Mouse (Mus musculus): ENCODE measurements around the gene Crym.

The Crym gene

DNA sequence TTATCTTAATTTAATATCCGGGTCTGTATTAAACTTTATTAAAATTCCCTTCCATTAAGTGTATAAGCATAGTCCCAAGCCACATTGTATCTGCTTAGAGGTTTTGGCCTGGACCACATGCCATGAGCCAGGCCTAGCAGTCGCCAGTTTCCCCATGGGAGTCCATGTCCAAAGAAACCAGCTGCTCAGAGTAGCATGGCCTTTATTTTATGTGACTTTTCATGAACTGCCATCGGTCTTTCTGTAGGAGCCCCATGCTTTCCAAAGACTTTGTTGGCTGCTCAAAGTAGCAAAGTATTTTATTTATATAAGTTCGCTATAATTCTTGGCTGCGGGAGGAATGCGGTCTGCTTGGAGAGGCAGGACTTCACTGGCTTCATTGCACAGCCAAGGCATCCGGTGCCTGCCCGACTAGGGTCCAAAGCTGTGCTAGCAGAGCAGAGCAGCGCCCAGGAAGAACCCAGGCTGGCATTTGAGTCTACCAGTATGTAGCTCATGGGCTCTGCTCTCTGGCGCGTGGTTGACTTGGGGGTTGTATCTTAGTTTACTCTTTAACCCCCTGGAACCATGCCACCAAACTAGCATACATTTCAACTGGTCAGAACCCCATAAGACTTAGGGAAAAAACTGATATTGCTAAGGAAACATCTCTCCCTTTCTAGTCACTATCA lies 38.2 kb downstream of the Crym start:
- no peak for DNase-seq (ENCODE audit: low spot score)

DNA sequence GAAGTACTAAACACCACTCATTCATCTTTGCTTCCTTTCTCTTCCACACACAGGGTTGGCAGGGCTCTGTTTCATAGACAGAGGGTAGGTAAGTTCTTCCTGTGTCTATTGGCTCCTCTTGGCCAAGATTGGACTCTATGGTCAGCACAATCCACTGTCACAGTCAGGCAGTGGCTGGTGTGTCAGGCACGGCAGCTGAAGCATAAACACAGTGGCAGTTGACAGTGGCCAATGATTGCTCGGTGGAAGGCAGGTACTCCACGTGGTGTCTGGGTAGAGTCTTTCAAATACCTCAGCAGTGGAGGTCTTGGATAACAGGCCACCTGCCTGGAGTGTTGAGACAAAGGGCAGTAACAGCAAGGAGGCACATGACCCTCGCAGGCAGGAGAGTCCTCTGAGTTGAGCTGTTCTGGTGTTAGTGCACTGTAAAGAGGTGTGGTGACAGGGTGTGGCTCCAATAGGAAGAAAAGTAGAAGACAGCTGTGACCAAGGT lies 43.7 kb downstream of the Crym start:
- DNase-seq (ENCODE audit: low spot score) = no peak

GRCm38 (mm10) chr7:120157575-120158061 lies 44.3 kb downstream of the Crym start:
- DNase-seq (ENCODE audit: low spot score) = no peak

DNA sequence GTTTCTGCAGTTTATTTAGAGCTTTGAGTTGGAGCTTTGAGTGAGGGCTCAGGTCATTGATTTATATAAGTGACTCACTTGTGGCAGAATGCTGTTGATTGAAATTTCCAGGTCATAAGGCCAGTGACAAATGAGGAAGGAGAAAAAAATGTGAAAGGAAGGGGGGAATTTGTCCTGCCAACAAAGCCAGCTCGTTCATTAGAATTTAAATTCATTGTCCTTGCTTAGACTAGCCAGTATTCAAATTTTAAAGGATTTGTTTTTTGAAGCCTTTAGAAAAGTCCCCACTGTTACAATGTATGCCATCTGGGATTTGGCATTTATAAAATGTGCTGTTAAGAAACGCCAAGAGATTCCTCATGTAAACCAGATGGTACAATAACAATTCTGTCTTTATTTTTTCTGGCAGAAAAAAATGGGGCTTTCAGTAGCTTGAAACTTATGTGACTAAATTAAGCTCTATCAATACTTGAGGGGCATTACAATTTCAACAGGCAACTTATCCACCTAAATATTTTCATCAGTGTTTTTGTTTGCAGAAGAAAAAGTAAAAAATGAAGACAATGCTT lies 45.0 kb downstream of the Crym start:
- DNase-seq (ENCODE audit: low spot score) = no peak

DNA sequence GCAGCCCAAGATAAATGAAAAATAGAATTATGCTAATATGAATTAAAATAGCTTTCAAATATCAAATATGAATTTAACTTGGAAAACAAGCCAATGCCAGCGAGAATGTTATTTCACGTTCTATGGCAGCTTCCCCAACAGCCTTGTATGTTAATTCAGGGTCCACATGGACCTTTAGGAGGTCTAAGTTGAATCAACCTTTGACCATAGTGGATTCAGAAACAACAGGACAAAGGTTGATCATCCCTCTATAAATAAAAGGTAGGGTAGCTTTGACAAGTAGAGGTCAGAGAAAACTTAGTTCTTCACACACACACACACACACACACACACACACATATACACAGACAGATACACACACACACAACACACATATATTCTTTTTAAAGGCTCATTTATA lies 51.0 kb downstream of the Crym start:
- no peak for DNase-seq (ENCODE audit: low spot score)

DNA sequence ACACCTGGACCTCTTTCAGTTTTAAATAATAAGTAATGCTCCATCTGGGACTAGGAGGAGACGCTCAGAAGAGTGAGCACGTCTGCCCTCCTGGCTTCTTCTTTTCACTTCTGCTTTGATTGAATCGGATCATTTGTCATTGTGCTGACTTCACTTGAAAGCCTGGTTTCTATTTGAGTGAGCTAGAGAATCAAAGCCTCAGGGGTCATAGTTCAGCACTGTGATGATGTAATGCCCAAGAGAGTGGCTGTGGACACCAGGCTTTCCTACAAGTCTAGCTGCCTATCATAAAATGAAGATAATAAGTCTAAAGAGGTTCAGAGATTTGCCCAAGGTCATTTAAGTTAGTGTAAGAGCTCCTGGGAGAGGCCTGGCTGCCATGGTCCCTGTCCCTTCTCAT lies 51.7 kb downstream of the Crym start:
- no peak for DNase-seq (ENCODE audit: low spot score)

GRCm38 (mm10) chr7:120145191-120145590 lies 56.7 kb downstream of the Crym start, which contains the start of gene Zp2:
Gene Zp2 (minus strand): TSS chr7:120145291.
- DNase-seq (ENCODE audit: low spot score) = no peak

- no peak for DNase-seq (ENCODE audit: low spot score)
Observed at GRCm38 (mm10) chr7:120142743-120143142, 59.2 kb downstream of the Crym start.
